Mouse (Mus musculus) liver, adult 2 months (tissue): Measurements from ENCODE around the gene Timp2.

Source experiments
- CTCF ChIP-seq: fragments of 200-500 bp; IDR thresholded peaks from 2 replicates; pipeline ENCODE4 v1.5.1; 2011; ENCODE audit warnings: low read depth, low read length, control low read depth
- POLR2A ChIP-seq: fragments of 200-500 bp; IDR thresholded peaks from 2 replicates; pipeline ENCODE4 v1.6.1; 2011; ENCODE audit warnings: low read length, control low read depth; ENCODE audit not compliant: insufficient read depth; ENCODE audit errors: extremely low read depth

- no peak for TF ChIP-seq CTCF
- no peak for TF ChIP-seq POLR2A
Measured at GRCm38 (mm10) chr11:118289562-118289961, 66.0 kb downstream of the Timp2 start.
